Mouse (Mus musculus): Measurements from ENCODE around the gene Bcl2l10. TPM values are rescaled to one million over a fixed set of nuclear protein-coding genes. Genes with fewer than 3 reads are reported as not detected.
A peak's percentile ranks its signal among the peaks of the same experiment; 100 is the strongest.
"Not testable (repeated sequence)": the region's sequence is repeated elsewhere in the genome, so short reads cannot be mapped to it uniquely, and the experiment has no call there.

The Bcl2l10 gene
- polyA plus RNA-seq, 1 experiment from 2014 or later = not detected

- no peak overlapping the region for H3K27ac ChIP-seq (ENCODE audit: low read depth, low read length)
- H3K4me1 ChIP-seq (replicated peaks; ENCODE audit: control insufficient read depth, insufficient read depth, low read length) = no peaks in the 10 kb centered on the region
- no peaks in the 10 kb centered on the region for H3K36me3 ChIP-seq (ENCODE audit: control insufficient read depth, insufficient read depth, low read length)
- DNase-seq (ENCODE audit: low spot score) = no peak
- H3K9me3 ChIP-seq (ENCODE audit: control insufficient read depth, low read length) = no peaks in the 10 kb centered on the region
- H3K9ac ChIP-seq (ENCODE audit: low read depth, low read length) = no peak overlapping the region
- 65% methylated on average over 4 of the region's 4 CpGs for WGBS
- no peaks in the 10 kb centered on the region for H3K27me3 ChIP-seq (replicated peaks; ENCODE audit: control insufficient read depth, insufficient read depth, low read length)
- no peak overlapping the region for H3K4me3 ChIP-seq (ENCODE audit: low read depth, low read length)
- no peak overlapping the region for H3K4me2 ChIP-seq
- ATAC-seq (replicated peaks; ENCODE audit: low FRiP score) = peak; percentile 53
These were observed 8.2 kb downstream of the Bcl2l10 start for GRCm38 (mm10) chr9:75355783-75356182.

- H3K27me3 ChIP-seq (replicated peaks; ENCODE audit: control insufficient read depth, insufficient read depth, low read length) = no peaks in the 10 kb centered on the region
- H3K27ac ChIP-seq (ENCODE audit: low read depth, low read length) = peak overlapping the region; percentile 5; the same call in 1 of the 2 replicates
- H3K4me3 ChIP-seq (ENCODE audit: low read depth, low read length) = no peak overlapping the region
- no peak overlapping the region for H3K9ac ChIP-seq (ENCODE audit: low read depth, low read length)
- H3K4me1 ChIP-seq (replicated peaks; ENCODE audit: control insufficient read depth, insufficient read depth, low read length) = no peaks in the 10 kb centered on the region
- no peaks in the 10 kb centered on the region for H3K9me3 ChIP-seq (ENCODE audit: control insufficient read depth, low read length)
- no peak overlapping the region for H3K4me2 ChIP-seq
- H3K36me3 ChIP-seq (ENCODE audit: control insufficient read depth, insufficient read depth, low read length) = no peaks in the 10 kb centered on the region
- DNase-seq (ENCODE audit: low spot score) = no peak
- WGBS = 64% methylated on average over 9 of the region's 9 CpGs
- ATAC-seq (replicated peaks; ENCODE audit: low FRiP score) = no peak
These were observed 9.6 kb downstream of the Bcl2l10 start for GRCm38 (mm10) chr9:75357087-75357654.

- ATAC-seq (replicated peaks; ENCODE audit: low FRiP score) (peak; percentile 69), DNase-seq (ENCODE audit: low spot score) (peak; percentile 67)
- Histone ChIP-seq H3K27ac (ENCODE audit: low read depth, low read length) (no peak overlapping the region), H3K27me3 (replicated peaks; ENCODE audit: control insufficient read depth, insufficient read depth, low read length) (no peaks in the 10 kb centered on the region), H3K36me3 (ENCODE audit: control insufficient read depth, insufficient read depth, low read length) (no peaks in the 10 kb centered on the region), H3K9ac (ENCODE audit: low read depth, low read length) (no peak overlapping the region), H3K4me3 (ENCODE audit: low read depth, low read length) (no peak overlapping the region), H3K4me1 (replicated peaks; ENCODE audit: control insufficient read depth, insufficient read depth, low read length) (no peaks in the 10 kb centered on the region), H3K9me3 (ENCODE audit: control insufficient read depth, low read length) (no peaks in the 10 kb centered on the region), H3K4me2 (no peak overlapping the region)
- WGBS = 30% methylated on average over 5 of the region's 5 CpGs
These were observed 14.1 kb downstream of the Bcl2l10 start for GRCm38 (mm10) chr9:75361699-75362098.

GRCm38 (mm10) chr9:75362201-75362600 lies 14.6 kb downstream of the Bcl2l10 start:
- ATAC-seq (replicated peaks; ENCODE audit: low FRiP score) = peak; percentile 24; the same call in 1 of the 2 replicates
- H3K4me3 ChIP-seq (ENCODE audit: low read depth, low read length) = no peak overlapping the region
- 76% methylated on average over 4 of the region's 4 CpGs for WGBS

GRCm38 (mm10) chr9:75363001-75363400 lies 15.4 kb downstream of the Bcl2l10 start:
- no peak overlapping the region for H3K4me2 ChIP-seq
- no peaks in the 10 kb centered on the region for H3K4me1 ChIP-seq (replicated peaks; ENCODE audit: control insufficient read depth, insufficient read depth, low read length)
- no peaks in the 10 kb centered on the region for H3K36me3 ChIP-seq (ENCODE audit: control insufficient read depth, insufficient read depth, low read length)
- WGBS = 73% methylated on average over 5 of the region's 5 CpGs
- no peak overlapping the region for H3K9ac ChIP-seq (ENCODE audit: low read depth, low read length)
- ATAC-seq (replicated peaks; ENCODE audit: low FRiP score) (no peak), DNase-seq (ENCODE audit: low spot score) (no peak)
- no peak overlapping the region for H3K4me3 ChIP-seq (ENCODE audit: low read depth, low read length)
- H3K27ac ChIP-seq (ENCODE audit: low read depth, low read length) = no peak overlapping the region
- no peaks in the 10 kb centered on the region for H3K9me3 ChIP-seq (ENCODE audit: control insufficient read depth, low read length)
- H3K27me3 ChIP-seq (replicated peaks; ENCODE audit: control insufficient read depth, insufficient read depth, low read length) = no peaks in the 10 kb centered on the region

More at GRCm38 (mm10) chr9:75362201-75362600, 14.6 kb downstream of the Bcl2l10 start:
- Histone ChIP-seq H3K9me3 (ENCODE audit: control insufficient read depth, low read length) (no peaks in the 10 kb centered on the region), H3K36me3 (ENCODE audit: control insufficient read depth, insufficient read depth, low read length) (no peaks in the 10 kb centered on the region), H3K27me3 (replicated peaks; ENCODE audit: control insufficient read depth, insufficient read depth, low read length) (no peaks in the 10 kb centered on the region), H3K4me1 (replicated peaks; ENCODE audit: control insufficient read depth, insufficient read depth, low read length) (no peaks in the 10 kb centered on the region), H3K9ac (ENCODE audit: low read depth, low read length) (no peak overlapping the region), H3K4me2 (no peak overlapping the region), H3K27ac (ENCODE audit: low read depth, low read length) (no peak overlapping the region)
- no peak for DNase-seq (ENCODE audit: low spot score)

- not testable (repeated sequence) for DNase-seq (ENCODE audit: low spot score); H3K4me3 ChIP-seq (ENCODE audit: low read depth, low read length); H3K9ac ChIP-seq (ENCODE audit: low read depth, low read length); H3K4me2 ChIP-seq; H3K4me1 ChIP-seq (replicated peaks; ENCODE audit: control insufficient read depth, insufficient read depth, low read length); H3K27ac ChIP-seq (ENCODE audit: low read depth, low read length); ATAC-seq (replicated peaks; ENCODE audit: low FRiP score); H3K27me3 ChIP-seq (replicated peaks; ENCODE audit: control insufficient read depth, insufficient read depth, low read length); H3K9me3 ChIP-seq (ENCODE audit: control insufficient read depth, low read length); H3K36me3 ChIP-seq (ENCODE audit: control insufficient read depth, insufficient read depth, low read length)
- WGBS = 68% methylated on average over 7 of the region's 7 CpGs
These were observed 16.1 kb downstream of the Bcl2l10 start for GRCm38 (mm10) chr9:75363702-75364101.

GRCm38 (mm10) chr9:75365195-75365594 lies 17.6 kb downstream of the Bcl2l10 start:
- H3K27ac ChIP-seq (ENCODE audit: low read depth, low read length) = no peak overlapping the region
- WGBS = 77% methylated on average over 4 of the region's 4 CpGs
- H3K4me1 ChIP-seq (replicated peaks; ENCODE audit: control insufficient read depth, insufficient read depth, low read length) = no peaks in the 10 kb centered on the region
- no peaks in the 10 kb centered on the region for H3K27me3 ChIP-seq (replicated peaks; ENCODE audit: control insufficient read depth, insufficient read depth, low read length)
- DNase-seq (ENCODE audit: low spot score) = no peak
- H3K9me3 ChIP-seq (ENCODE audit: control insufficient read depth, low read length) = no peaks in the 10 kb centered on the region
- H3K9ac ChIP-seq (ENCODE audit: low read depth, low read length) = no peak overlapping the region
- ATAC-seq (replicated peaks; ENCODE audit: low FRiP score) = no peak
- H3K36me3 ChIP-seq (ENCODE audit: control insufficient read depth, insufficient read depth, low read length) = no peaks in the 10 kb centered on the region
- H3K4me3 ChIP-seq (ENCODE audit: low read depth, low read length) = no peak overlapping the region
- H3K4me2 ChIP-seq = no peak overlapping the region

GRCm38 (mm10) chr9:75366191-75366590 lies 18.6 kb downstream of the Bcl2l10 start:
- no peaks in the 10 kb centered on the region for H3K4me1 ChIP-seq (replicated peaks; ENCODE audit: control insufficient read depth, insufficient read depth, low read length)
- no peak overlapping the region for H3K27ac ChIP-seq (ENCODE audit: low read depth, low read length)
- H3K4me3 ChIP-seq (ENCODE audit: low read depth, low read length) = no peak overlapping the region
- ATAC-seq (replicated peaks; ENCODE audit: low FRiP score) (no peak), DNase-seq (ENCODE audit: low spot score) (no peak)
- H3K27me3 ChIP-seq (replicated peaks; ENCODE audit: control insufficient read depth, insufficient read depth, low read length) = no peaks in the 10 kb centered on the region
- H3K9ac ChIP-seq (ENCODE audit: low read depth, low read length) = no peak overlapping the region
- H3K9me3 ChIP-seq (ENCODE audit: control insufficient read depth, low read length) = no peaks in the 10 kb centered on the region
- no peaks in the 10 kb centered on the region for H3K36me3 ChIP-seq (ENCODE audit: control insufficient read depth, insufficient read depth, low read length)
- 70% methylated on average over 5 of the region's 5 CpGs for WGBS
- H3K4me2 ChIP-seq = no peak overlapping the region

GRCm38 (mm10) chr9:75368779-75369178 lies 21.2 kb downstream of the Bcl2l10 start:
- Histone ChIP-seq H3K27ac (ENCODE audit: low read depth, low read length) (no peak overlapping the region), H3K4me2 (no peak overlapping the region), H3K27me3 (replicated peaks; ENCODE audit: control insufficient read depth, insufficient read depth, low read length) (no peaks in the 10 kb centered on the region), H3K36me3 (ENCODE audit: control insufficient read depth, insufficient read depth, low read length) (no peaks in the 10 kb centered on the region), H3K4me3 (ENCODE audit: low read depth, low read length) (no peak overlapping the region), H3K9ac (ENCODE audit: low read depth, low read length) (no peak overlapping the region), H3K4me1 (replicated peaks; ENCODE audit: control insufficient read depth, insufficient read depth, low read length) (no peaks in the 10 kb centered on the region), H3K9me3 (ENCODE audit: control insufficient read depth, low read length) (no peaks in the 10 kb centered on the region)
- DNase-seq (ENCODE audit: low spot score) = no peak
- ATAC-seq (replicated peaks; ENCODE audit: low FRiP score) = no peak
- 62% methylated on average over 3 of the region's 3 CpGs for WGBS
